Mouse (Mus musculus) common myeloid progenitor, adult 5-6 weeks (primary cell): ENCODE results near the gene Lhx9. TPM values are rescaled to one million over a fixed set of nuclear protein-coding genes. Genes with fewer than 3 reads are reported as not detected.

ENCODE experiments used
- ATAC-seq: replicated peaks from 2 replicates; pipeline ENCODE4 v1.8.0; 2016; ENCODE audit warnings: low read depth, mild to moderate bottlenecking, moderate TSS enrichment, inconsistent platforms; ENCODE audit not compliant: poor library complexity, severe bottlenecking
- total RNA-seq: library from RNA; stranded (forward); fragments of 200-1000, 187-1606 nt; gene quantifications from 2 replicates; pipeline ENCODE4 v1.2.3, GENCODE M21; 2017

Gene Lhx9
- total RNA-seq, 1 experiment from 2014 or later = 0.23 TPM

DNA sequence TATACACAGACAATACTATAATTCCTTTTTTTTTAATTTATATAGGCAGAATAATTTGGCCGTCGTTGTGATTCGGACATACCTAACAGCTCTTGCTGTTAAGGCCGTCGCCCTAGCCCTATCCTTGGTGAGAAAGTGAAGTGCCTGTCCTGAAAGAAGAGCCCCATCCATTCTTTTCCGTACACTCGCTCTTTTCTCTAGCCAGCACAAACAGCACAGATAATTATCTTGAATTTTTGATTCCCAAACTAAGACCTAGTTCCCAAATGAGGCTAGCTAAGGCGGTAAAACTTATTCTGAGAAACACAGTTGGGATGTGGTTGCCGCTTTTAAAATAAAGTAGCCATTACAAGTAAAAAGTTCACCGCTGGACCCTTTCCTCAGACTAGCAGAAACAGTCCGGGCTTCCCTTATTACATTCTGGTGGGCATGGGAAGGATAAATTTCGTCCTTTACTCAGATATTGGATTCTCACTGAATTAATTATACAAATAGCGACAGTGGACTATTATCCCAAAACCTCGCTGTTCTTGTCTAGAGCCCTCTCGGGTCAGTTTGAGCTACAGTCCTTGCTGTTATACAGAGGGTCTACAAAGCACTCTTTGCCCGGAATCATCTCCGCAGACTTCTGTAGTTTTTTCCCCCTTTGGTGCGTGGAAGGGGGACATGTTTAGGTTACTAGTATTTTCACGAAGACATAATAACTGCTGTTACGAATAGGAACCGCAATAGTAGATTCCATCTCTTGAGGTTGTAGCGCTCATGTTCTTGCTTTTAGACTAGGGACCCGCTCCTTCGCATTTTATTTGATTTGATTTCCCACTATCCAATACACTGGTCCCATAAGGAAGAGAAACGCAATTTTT lies 7.7 kb downstream of the Lhx9 start:
- ATAC-seq = no peak

DNA sequence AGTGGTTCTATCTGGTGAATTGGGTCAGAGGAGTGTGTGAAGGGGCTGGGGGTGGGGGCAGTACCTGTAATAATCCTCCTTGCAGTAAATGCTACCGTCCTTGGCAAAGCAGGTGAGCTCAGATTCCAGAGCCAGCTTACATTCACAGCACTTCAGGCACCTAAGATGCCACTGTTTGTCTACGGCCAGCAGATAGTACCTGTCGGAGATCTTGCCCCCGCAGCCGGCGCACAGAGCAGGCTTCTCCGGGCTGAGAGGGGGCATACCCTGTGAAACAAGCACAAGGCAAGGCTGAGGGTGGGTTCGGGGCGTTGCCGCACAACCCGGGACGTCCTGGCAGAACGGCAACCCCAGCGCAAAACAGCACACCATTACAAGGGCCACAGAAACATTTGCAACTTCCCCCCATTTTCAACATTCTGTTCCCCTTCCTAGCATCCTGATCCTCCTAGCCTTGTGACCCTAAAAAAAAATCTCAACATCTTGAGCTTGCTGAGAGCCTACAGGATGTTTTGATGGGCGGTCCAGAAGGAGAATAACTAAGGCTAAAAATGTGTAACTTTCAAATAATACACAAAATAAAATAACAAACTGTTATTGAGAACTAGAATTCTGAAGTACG lies 8.5 kb downstream of the Lhx9 start:
- no peak for ATAC-seq

DNA sequence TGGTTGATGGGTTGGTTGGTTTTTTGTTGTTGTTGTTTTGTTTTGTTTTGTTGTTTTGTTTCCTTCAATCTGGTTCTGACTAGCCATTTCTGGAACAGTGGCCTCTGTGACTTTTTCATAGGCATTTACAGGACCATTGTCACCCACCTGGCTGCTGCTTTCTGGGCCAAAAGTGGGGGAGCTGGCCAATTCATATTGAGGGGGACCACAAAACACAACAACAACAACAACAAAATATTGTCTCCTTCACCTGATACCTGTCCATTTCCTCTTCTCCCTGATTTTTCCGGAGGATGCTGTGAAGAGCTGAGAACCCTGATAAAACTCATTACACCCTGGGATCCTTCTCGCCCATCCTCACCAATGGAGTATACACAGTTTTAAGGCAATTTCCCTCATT lies 9.1 kb downstream of the Lhx9 start:
- no peak for ATAC-seq

DNA sequence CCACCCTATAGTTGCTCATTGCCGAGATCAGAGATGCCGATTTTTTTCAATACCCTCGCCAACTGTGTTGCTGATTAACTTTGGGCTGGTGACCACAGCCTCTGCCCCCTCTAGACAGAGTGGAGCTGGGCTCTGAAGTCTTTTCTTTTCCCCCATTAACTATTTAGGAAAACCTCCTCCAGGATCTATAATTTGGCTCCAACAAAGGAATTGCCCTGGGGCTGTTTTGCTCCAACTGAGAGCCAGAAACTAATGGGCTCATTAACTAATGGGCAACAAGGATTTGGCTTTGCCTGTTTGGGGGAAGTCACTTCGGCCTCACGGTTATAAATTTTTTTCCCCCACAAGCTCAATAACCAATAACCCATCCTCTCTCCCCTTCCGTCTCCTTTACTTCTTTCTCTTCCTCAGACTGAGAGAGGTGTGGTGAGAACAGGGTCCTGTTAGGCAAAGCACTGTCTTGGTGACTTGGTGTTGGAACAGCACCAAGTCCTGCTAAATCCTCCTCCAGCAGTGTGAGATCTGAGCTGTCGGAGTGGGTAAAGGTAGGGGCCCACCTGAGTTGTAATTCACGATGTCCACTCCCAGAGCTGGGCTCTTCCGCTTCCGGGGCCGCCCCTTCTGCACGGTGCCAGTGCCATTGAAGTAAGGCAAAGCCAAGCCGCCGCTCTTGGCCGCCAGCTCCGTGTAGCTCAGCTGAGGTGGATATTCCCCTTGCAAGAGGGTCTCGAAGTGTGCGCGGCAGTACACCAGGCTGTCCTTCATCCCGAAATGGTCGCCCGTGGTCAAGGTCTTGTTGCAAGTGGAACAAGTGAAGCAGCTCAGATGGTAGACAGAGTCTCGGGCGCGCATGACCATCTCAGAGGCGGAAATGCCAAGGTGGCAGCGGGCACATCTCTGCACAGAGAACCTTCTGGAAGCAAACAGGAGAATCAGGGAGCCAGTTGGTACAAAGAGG lies 10.3 kb downstream of the Lhx9 start:
- no peak for ATAC-seq

DNA sequence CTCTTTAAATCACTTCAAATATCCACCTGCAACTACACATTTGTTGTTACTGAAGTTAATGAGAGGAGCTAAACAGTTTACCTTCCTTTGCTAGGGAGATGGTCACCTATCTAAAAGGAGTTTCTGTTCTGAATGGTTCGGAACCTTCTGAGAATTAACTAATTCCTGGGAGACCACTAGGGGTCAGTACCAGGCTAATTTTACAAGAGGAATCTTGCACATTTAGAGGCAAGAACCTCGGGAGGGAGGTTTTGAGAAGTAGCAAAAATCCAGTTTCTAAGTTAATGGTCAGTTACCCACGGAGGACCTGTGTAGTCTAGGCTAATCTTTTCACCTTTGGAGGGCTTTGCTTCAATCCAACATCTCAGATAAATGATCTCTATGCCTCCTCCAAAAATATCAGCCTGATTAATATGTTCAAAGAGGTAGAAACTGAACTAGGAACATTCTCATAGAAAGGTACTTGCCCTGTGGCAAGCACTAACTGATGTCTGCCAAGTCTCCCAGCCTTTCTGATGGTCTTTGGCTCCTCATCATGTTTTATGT lies 12.9 kb downstream of the Lhx9 start:
- ATAC-seq = peak; percentile 48

DNA sequence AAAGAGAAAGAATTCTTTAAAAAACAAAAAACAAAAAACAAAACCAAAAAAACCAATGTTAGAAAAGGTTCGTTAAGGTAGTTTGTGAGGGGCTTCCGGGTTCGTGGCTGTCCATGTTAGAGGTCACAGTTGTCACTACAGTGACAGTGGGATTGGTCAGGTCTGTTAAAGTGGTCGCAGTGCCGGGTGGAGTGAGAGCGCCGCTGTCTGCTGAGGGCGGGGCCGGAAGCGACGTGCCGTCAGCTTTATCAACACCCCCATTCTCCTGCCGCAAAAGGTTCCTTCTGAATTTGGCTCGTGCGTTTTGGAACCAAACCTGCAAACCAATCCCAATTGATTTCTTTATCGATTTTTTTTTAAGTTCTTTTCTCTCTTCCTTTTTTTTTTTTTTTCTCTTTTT lies 17.1 kb downstream of the Lhx9 start:
- peak; percentile 96 for ATAC-seq

DNA sequence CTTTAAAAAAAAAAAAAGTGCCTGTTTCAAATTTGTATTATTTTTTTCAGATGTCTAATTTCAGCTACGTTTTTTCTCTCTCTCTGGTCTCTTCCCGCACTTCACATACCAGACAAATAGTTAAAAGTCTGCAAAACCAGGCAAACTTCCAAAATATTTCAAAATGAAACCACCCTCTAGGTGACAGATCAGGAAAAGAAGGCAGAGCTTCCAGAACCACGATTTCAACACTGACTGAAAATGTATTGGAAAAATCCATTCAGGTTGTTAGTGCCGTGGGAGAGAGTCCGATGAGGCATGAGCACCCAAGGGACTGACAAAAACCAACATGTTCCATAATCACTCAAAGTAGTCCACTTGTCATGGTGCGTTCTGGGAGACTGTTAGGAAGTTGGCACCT lies 21.5 kb downstream of the Lhx9 start:
- no peak for ATAC-seq

DNA sequence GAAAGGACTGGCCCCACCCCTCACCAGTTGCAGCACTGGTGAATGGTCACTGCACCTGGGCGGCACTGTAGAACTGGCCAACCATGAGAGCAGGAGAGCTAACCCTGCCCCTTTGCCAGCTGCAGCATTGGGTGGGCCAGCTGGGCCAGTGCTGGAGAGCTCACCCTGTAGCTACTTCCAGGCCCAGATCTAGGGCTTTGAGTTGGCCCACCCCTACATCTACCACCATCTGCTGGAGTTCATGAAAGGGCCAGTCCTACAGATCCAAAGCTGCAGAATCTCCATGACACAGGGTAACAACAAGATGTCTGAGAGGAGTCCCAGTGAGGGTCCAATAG lies 25.4 kb downstream of the Lhx9 start:
- ATAC-seq = no peak

DNA sequence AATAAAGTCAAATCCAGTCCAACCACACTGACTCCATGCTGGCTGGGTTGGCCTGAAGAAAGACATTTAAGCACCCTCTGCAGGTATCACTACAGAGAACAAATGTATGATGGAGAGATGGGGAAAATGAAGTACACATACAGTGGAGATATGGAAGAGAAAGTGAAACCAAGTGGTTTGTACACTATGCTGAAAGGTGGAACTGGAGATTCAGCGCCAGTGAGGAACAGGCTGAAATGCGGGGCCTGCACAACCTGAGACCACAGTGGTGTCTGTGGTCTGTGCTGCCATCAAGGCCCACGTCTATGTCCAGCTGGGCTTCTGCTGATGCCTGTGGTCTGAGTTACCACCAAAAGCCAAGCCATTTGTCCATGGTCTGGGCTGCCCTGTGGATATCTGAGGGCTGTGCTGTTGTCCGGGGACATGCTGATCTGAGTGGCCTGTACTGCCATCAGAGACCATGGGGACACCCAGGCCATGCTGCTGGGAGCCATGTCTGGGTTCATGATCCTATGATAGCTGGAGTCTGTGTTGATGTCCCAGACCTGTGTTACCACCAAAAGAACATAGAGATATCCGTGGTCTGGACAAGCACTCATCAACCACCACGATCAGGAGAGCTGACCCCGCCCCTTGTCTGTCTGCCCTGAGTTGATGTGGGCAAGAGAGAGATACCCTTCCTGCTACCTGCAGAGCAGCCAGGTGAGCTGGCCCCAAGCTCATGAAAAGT lies 26.0 kb downstream of the Lhx9 start:
- peak; percentile 87 for ATAC-seq

DNA sequence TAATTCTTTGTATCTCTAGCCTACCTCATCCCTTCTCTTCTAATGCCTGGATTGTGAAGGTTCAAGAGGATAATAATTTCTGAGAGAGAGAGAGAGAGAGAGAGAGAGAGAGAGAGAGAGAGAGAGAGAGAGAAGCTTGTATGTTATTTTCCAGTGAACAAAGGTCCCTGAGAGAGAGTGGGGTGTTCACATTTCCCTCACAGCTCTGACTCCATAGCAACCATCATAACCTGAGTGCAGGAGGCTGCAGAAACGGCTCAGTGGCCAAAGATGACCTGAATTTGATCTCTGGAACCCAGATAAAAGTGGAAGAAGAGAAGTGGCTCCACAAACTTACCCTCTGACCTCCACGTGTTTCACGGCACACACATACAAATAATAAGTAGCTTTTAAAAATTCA lies 46.6 kb downstream of the Lhx9 start:
- no peak for ATAC-seq

DNA sequence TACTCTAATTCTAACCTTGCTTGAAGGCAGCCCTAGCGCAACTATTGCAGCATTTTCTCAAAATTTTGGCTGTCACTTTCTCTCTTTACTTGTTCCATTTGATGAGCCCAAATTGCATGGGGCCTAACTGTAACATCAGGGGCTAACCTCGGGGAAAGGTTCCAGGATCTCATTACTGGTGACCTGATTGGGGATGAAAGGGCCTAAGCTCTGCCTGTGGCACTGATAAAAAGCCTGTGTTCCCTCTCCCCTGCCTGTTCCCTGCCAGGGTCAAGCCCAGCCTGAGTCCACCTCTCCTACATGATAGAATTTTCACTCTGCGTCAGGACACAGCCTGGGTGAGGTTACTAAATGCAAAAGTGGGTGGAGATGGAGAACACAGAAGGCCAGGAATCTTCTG lies 47.1 kb downstream of the Lhx9 start:
- no peak for ATAC-seq

DNA sequence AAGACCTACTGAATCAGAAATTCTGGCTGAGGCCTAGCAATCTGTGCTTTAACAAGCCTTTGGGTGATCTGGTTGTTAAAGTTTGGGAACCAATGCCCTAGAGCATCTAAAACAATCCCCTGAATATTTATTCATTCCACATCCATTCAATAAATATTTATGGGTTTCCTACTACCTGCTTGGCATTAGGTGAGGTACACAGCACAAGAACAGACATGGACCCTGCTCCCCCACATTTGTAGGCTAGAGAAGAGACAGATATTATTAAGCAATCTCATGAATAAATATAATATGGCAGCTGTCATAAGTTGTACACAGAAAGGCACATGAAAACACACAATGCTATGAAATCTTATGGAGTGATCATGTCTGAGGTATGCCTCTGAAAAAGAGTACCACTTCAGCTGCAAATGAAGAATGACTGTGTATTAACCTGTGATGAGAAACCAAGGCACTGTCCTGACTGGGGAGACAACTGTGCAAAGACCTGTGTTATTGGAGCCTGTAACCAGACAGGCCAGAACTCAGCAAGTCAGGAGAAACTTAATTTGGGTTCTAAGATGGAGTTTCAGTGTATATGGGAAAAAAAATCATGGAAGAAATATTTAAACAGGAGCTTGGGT lies 48.6 kb downstream of the Lhx9 start:
- ATAC-seq = no peak

DNA sequence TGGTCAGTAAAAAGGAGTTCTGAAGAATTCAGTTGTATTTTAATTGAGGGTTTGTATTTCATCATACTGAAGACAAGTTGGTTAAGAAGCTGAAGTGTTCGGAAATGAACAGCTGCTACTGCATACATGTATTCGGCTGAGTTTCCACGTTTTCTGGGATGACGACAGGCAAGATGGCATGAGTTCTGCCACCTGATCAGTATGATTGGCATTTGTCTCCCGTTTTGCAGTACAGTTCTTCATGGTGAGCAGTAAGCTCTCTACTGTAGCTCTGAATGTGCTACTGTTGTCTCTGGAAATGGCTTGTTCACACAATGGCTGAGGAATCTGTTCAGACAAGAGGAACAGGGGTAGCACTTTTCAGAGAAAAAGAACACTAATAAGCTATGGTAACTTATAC lies 50.3 kb downstream of the Lhx9 start:
- ATAC-seq = no peak

DNA sequence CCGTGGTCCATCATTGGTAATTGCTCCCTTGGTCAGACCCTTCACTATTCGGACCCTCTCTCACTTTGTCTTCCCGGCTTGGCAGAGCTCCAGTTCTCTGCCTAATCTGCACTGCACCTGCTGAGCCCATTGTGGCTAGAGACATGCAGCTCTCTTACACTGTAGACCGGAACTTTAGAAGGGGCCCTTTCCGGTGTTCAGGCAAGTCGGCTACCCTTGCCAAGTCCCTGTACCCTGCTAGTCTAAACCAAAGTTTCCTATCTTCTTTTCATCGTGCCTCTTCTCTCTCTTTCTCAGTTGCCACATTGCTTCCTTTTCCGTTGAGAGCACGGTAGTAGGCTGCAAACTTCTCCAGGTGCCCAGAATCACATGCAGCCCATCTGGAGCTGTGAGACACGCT lies 62.5 kb downstream of the Lhx9 start:
- peak; percentile 79 for ATAC-seq

DNA sequence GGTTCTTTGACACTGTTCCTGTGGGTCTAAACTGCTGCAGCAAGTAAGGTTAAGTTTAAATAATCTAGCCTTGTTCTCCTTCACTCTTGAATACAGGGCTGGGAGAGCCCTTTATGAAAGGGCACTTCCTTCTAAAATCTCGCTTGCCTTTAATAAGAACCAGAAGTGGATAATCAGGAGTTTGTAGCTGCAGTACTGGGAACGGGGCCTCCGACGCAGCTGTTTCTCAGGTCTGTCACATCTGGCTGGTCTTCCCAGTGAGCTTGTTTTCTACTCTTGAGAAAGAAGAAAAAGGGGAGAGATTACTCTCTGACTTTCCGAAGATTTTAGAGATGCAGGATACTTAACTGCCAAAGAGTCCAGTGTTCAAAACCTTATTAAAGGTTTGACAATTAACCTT lies 64.4 kb downstream of the Lhx9 start:
- no peak for ATAC-seq

Other genes with a start within 250 kb of the Lhx9 start
- 27.0 and 30.5 TPM in 2 replicates for gene Nek7, start 228.4 kb downstream of the Lhx9 start, total RNA-seq
- gene 2310009B15Rik, start 8.3 kb upstream of the Lhx9 start, total RNA-seq = 6.6 and 20.4 TPM in 2 replicates
- 20.9 and 25.1 TPM in 2 replicates for gene Dennd1b, start 114.9 kb upstream of the Lhx9 start, total RNA-seq